Mouse (Mus musculus): ENCODE measurements at regions not wholly inside any gene's neighbourhood (a gene's known extent, or its start where the extent isn't known, plus 50 kb on each side); places are given as distances from the start of the nearest gene placed in this dataset.

- no peak overlapping the region for H3K4me3 ChIP-seq (ENCODE audit: low read depth, low read length)
- no peaks in the 10 kb centered on the region for H3K36me3 ChIP-seq (ENCODE audit: control insufficient read depth, insufficient read depth, low read length)
- H3K27ac ChIP-seq (ENCODE audit: insufficient read depth, low read depth, low read length), result no peak overlapping the region
- no peaks in the 10 kb centered on the region for H3K4me1 ChIP-seq (ENCODE audit: control insufficient read depth, insufficient read depth, insufficient read length, low read length)
- 79% methylated on average over 6 of the region's 6 CpGs for WGBS
- TF ChIP-seq POLR2A (IDR thresholded peaks at IDR 0.05; ENCODE audit: low read depth, low read length) (no peak), CTCF (IDR thresholded peaks at IDR 0.05; ENCODE audit: extremely low read depth, insufficient read length, insufficient replicate concordance, low read depth, low read length) (no peak)
- H3K27me3 ChIP-seq (ENCODE audit: control insufficient read depth, insufficient read depth, low read length), result no peaks in the 10 kb centered on the region
Observed at GRCm38 (mm10) chr3:35219394-35219793, 534.5 kb upstream of the Atp11b start.

GRCm38 (mm10) chr3:35221183-35221582 lies 532.7 kb upstream of the Atp11b start:
- WGBS, result 67% methylated on average over 3 of the region's 3 CpGs
- Histone ChIP-seq H3K27me3 (ENCODE audit: control insufficient read depth, insufficient read depth, low read length) (no peaks in the 10 kb centered on the region), H3K27ac (ENCODE audit: insufficient read depth, low read depth, low read length) (no peak overlapping the region), H3K4me3 (ENCODE audit: low read depth, low read length) (no peak overlapping the region), H3K36me3 (ENCODE audit: control insufficient read depth, insufficient read depth, low read length) (no peaks in the 10 kb centered on the region), H3K4me1 (ENCODE audit: control insufficient read depth, insufficient read depth, insufficient read length, low read length) (no peaks in the 10 kb centered on the region)
- TF ChIP-seq CTCF (IDR thresholded peaks at IDR 0.05; ENCODE audit: extremely low read depth, insufficient read length, insufficient replicate concordance, low read depth, low read length) (no peak), POLR2A (IDR thresholded peaks at IDR 0.05; ENCODE audit: low read depth, low read length) (no peak)

GRCm38 (mm10) chr3:35222251-35222650 lies 531.7 kb upstream of the Atp11b start:
- Histone ChIP-seq H3K27me3 (ENCODE audit: control insufficient read depth, insufficient read depth, low read length) (no peaks in the 10 kb centered on the region), H3K4me3 (ENCODE audit: low read depth, low read length) (no peak overlapping the region), H3K36me3 (ENCODE audit: control insufficient read depth, insufficient read depth, low read length) (no peaks in the 10 kb centered on the region), H3K4me1 (ENCODE audit: control insufficient read depth, insufficient read depth, insufficient read length, low read length) (no peaks in the 10 kb centered on the region), H3K27ac (ENCODE audit: insufficient read depth, low read depth, low read length) (no peak overlapping the region)
- TF ChIP-seq CTCF (IDR thresholded peaks at IDR 0.05; ENCODE audit: extremely low read depth, insufficient read length, insufficient replicate concordance, low read depth, low read length), result no peak
- no peak for TF ChIP-seq POLR2A (IDR thresholded peaks at IDR 0.05; ENCODE audit: low read depth, low read length)
- WGBS, result 46% methylated on average over 2 of the region's 2 CpGs

- Histone ChIP-seq H3K36me3 (ENCODE audit: control insufficient read depth, insufficient read depth, low read length) (no peaks in the 10 kb centered on the region), H3K4me1 (ENCODE audit: control insufficient read depth, insufficient read depth, insufficient read length, low read length) (no peaks in the 10 kb centered on the region), H3K27me3 (ENCODE audit: control insufficient read depth, insufficient read depth, low read length) (no peaks in the 10 kb centered on the region), H3K4me3 (ENCODE audit: low read depth, low read length) (no peak overlapping the region), H3K27ac (ENCODE audit: insufficient read depth, low read depth, low read length) (no peak overlapping the region)
- TF ChIP-seq CTCF (IDR thresholded peaks at IDR 0.05; ENCODE audit: extremely low read depth, insufficient read length, insufficient replicate concordance, low read depth, low read length) (no peak), POLR2A (IDR thresholded peaks at IDR 0.05; ENCODE audit: low read depth, low read length) (no peak)
- 43% methylated on average over 12 of the region's 12 CpGs for WGBS
Observed at GRCm38 (mm10) chr3:35225051-35225701, 528.7 kb upstream of the Atp11b start.

- Histone ChIP-seq H3K27me3 (ENCODE audit: control insufficient read depth, insufficient read depth, low read length) (no peaks in the 10 kb centered on the region), H3K27ac (ENCODE audit: insufficient read depth, low read depth, low read length) (no peak overlapping the region), H3K36me3 (ENCODE audit: control insufficient read depth, insufficient read depth, low read length) (no peaks in the 10 kb centered on the region), H3K4me1 (ENCODE audit: control insufficient read depth, insufficient read depth, insufficient read length, low read length) (no peaks in the 10 kb centered on the region), H3K4me3 (ENCODE audit: low read depth, low read length) (no peak overlapping the region)
- WGBS, result 58% methylated on average over 3 of the region's 3 CpGs
- TF ChIP-seq CTCF (IDR thresholded peaks at IDR 0.05; ENCODE audit: extremely low read depth, insufficient read length, insufficient replicate concordance, low read depth, low read length) (no peak), POLR2A (IDR thresholded peaks at IDR 0.05; ENCODE audit: low read depth, low read length) (no peak)
Observed at GRCm38 (mm10) chr3:35225774-35226365, 528.0 kb upstream of the Atp11b start.

- Histone ChIP-seq H3K4me3 (ENCODE audit: low read depth, low read length) (no peak overlapping the region), H3K36me3 (ENCODE audit: control insufficient read depth, insufficient read depth, low read length) (no peaks in the 10 kb centered on the region), H3K27me3 (ENCODE audit: control insufficient read depth, insufficient read depth, low read length) (no peaks in the 10 kb centered on the region), H3K4me1 (ENCODE audit: control insufficient read depth, insufficient read depth, insufficient read length, low read length) (no peaks in the 10 kb centered on the region), H3K27ac (ENCODE audit: insufficient read depth, low read depth, low read length) (no peak overlapping the region)
- WGBS, result 72% methylated on average over 10 of the region's 10 CpGs
- TF ChIP-seq POLR2A (IDR thresholded peaks at IDR 0.05; ENCODE audit: low read depth, low read length), result no peak
- no peak for TF ChIP-seq CTCF (IDR thresholded peaks at IDR 0.05; ENCODE audit: extremely low read depth, insufficient read length, insufficient replicate concordance, low read depth, low read length)
Observed at GRCm38 (mm10) chr3:35231158-35231928, 522.6 kb upstream of the Atp11b start.

GRCm38 (mm10) chr3:35232487-35232886 lies 521.4 kb upstream of the Atp11b start:
- no peaks in the 10 kb centered on the region for H3K4me1 ChIP-seq (ENCODE audit: control insufficient read depth, insufficient read depth, insufficient read length, low read length)
- TF ChIP-seq CTCF (IDR thresholded peaks at IDR 0.05; ENCODE audit: extremely low read depth, insufficient read length, insufficient replicate concordance, low read depth, low read length), result no peak
- no peak for TF ChIP-seq POLR2A (IDR thresholded peaks at IDR 0.05; ENCODE audit: low read depth, low read length)
- no peak overlapping the region for H3K27ac ChIP-seq (ENCODE audit: insufficient read depth, low read depth, low read length)
- H3K4me3 ChIP-seq (ENCODE audit: low read depth, low read length), result no peak overlapping the region
- H3K27me3 ChIP-seq (ENCODE audit: control insufficient read depth, insufficient read depth, low read length), result no peaks in the 10 kb centered on the region
- H3K36me3 ChIP-seq (ENCODE audit: control insufficient read depth, insufficient read depth, low read length), result no peaks in the 10 kb centered on the region
- WGBS, result 53% methylated on average over 1 of the region's 1 CpGs
